Mouse (Mus musculus) liver, postnatal 0 days (tissue): ENCODE measurements around the gene Gm43191.

Experiments
- CTCF ChIP-seq: sonication (generic); IDR thresholded peaks from 2 replicates; pipeline ENCODE4 v1.5.1; 2016; ENCODE audit warnings: antibody characterized with exemption, low read depth
- EP300 ChIP-seq: IDR thresholded peaks from 2 replicates; pipeline ENCODE4 v1.6.1; 2016; ENCODE audit warnings: antibody characterized with exemption, low read depth, mild to moderate bottlenecking

DNA sequence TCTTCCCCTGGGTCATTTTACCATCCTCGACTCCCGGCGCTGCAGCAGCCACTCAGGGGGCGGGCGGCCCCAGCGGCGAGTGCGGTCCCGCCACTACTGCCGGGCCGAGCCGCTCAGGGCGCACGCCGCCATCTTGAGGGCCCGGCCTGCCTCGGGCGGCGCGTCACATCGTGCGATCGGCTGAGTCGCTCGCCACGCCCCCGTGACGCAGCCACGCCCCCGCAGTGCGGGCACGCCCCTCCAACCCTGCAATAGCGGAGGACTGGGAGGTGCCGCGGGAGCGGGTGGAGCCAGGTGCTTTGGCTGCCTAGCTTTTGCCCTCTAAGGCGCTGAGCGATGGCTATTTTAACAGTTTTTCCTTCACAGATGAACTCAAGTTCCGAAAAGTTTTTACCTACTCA, 18.6 kb downstream of the Gm43191 start, which contains the start of gene Mfsd14a:
- TF ChIP-seq CTCF (no peak), EP300 (peak; percentile 27; the same call in 1 of the 2 replicates)
